Mouse (Mus musculus) heart, adult 18-20 months (tissue): ENCODE results near the gene Ackr1. TPM values are rescaled to one million over a fixed set of nuclear protein-coding genes. Genes with fewer than 3 reads are reported as not detected.

ENCODE experiments used
- total RNA-seq, 2 experiments: library from RNA; stranded (reverse); gene quantifications; 2 replicates each; pipeline ENCODE4 v1.2.3; 2021

The Ackr1 gene
- total RNA-seq, 2 experiments from 2014 or later: 0.30 to 1.0 TPM

Other genes starting within 250 kb of the Ackr1 start
- gene Olfr1408, start 196.4 kb downstream of the Ackr1 start, total RNA-seq: not detected
- not detected for gene Olfr1406, start 143.1 kb downstream of the Ackr1 start, total RNA-seq
- gene Olfr218, start 135.9 kb downstream of the Ackr1 start, total RNA-seq: not detected
- not detected for gene Olfr1404, start 121.4 kb downstream of the Ackr1 start, total RNA-seq
- not detected for gene Fcer1a, start 106.5 kb downstream of the Ackr1 start, total RNA-seq
- not detected for gene Olfr418, start 67.7 kb downstream of the Ackr1 start, total RNA-seq
- gene Mptx2, start 56.0 kb downstream of the Ackr1 start, total RNA-seq: not detected
- gene Aim2, start 17.1 kb upstream of the Ackr1 start, total RNA-seq: 1 to 10 TPM; 1.2 to 1.6 TPM
- 1 to 10 TPM; 2.1 to 2.3 TPM for gene Cadm3, start 33.9 kb upstream of the Ackr1 start, total RNA-seq
- under 1 TPM; 0.17 to 0.93 TPM for gene Ifi206, start 157.3 kb upstream of the Ackr1 start, total RNA-seq
- gene Ifi214, start 202.2 kb upstream of the Ackr1 start, total RNA-seq: under 1 TPM in 1 of 2 experiments, not detected in 1; 0.33 TPM